Mouse (Mus musculus): ENCODE data around the gene Sgta.

DNA sequence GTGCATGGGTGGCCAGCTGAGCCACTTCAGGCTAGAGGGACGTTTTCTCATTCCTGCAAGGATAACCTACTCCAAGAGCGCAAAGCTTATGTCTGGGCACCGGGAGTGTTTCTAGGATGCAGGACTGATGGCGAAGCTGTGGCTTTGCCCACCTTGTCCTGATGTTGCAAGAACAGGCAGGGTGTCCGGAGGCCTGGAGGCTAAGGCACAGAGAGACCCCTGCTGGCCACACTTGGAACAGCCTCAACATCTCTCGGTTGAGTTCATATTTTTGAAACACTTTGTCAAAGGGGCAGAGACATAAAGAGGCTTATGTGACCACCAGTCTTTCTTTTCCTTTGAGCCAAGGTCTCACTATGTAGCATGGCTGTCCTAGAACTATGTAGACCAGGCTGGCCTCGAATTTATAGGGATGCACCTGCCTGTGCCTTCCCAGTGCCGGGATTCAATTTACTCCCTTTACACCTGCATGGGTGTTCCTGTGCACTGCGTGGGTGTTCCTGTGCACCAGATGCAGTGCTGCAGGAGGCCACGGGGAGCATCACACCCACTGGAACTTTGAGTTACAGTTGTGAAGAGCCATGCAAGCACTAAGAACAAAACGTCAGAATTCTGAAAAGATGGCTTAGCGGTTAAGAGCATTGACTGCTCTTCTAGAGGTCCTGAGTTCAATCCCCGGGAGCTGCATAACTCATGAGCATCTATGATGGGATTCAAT lies 18.4 kb downstream of the Sgta start:
- TF ChIP-seq ETS1 (conservative IDR thresholded peaks at IDR 0.05; ENCODE audit: low read depth, low read length) (no peak), SIN3A (IDR thresholded peaks at IDR 0.05; ENCODE audit: low read length) (no peak), CTCF (conservative IDR thresholded peaks at IDR 0.05 in 1 of 2, IDR thresholded peaks at IDR 0.05 in 1 of 2; ENCODE audit: low read depth in 2 of 2, low read length in 2 of 2) (peak; percentile 75 to 90), CHD1 (IDR thresholded peaks at IDR 0.05; ENCODE audit: low read depth, low read length) (no peak), HCFC1 (IDR thresholded peaks at IDR 0.05; ENCODE audit: low read depth, low read length) (no peak), POLR2A (IDR thresholded peaks at IDR 0.05; ENCODE audit: low read depth, low read length) (no peak), NRF1 (IDR thresholded peaks at IDR 0.05; ENCODE audit: low read depth, low read length) (no peak), E2F4 (IDR thresholded peaks at IDR 0.05; ENCODE audit: insufficient replicate concordance, low read depth, low read length) (no peak)

Measured in CH12.LX (cell line).